Mouse (Mus musculus) ES-Bruce4 (cell line): ENCODE measurements around the gene Cux2. TPM values are rescaled to one million over a fixed set of nuclear protein-coding genes. Genes with fewer than 3 reads are reported as not detected.
A peak's percentile ranks its signal among the peaks of the same experiment; 100 is the strongest.

Experiments used
- H3K27ac ChIP-seq: 2 replicates; pipeline ENCODE4 v1.5.1; 2012; ENCODE audit warnings: low read length, inconsistent platforms; ENCODE audit not compliant: insufficient read depth
- H3K27me3 ChIP-seq: 2 replicates; pipeline ENCODE4 v1.6.1; 2012; ENCODE audit warnings: mild to moderate bottlenecking, low read length, inconsistent platforms; ENCODE audit not compliant: control insufficient read depth, poor library complexity, insufficient read depth, severe bottlenecking
- H3K36me3 ChIP-seq: 2 replicates; pipeline ENCODE4 v1.6.1; 2012; ENCODE audit warnings: inconsistent platforms, mild to moderate bottlenecking, low read length, moderate library complexity; ENCODE audit not compliant: control insufficient read depth, poor library complexity, insufficient read depth, severe bottlenecking
- H3K4me1 ChIP-seq: one replicate; pipeline ENCODE4 v1.8.1; 2011; ENCODE audit warnings: low read length; ENCODE audit not compliant: control insufficient read depth, insufficient read depth
- H3K4me3 ChIP-seq: 2 replicates; pipeline ENCODE4 v1.5.1; 2011; ENCODE audit warnings: low read depth, mild to moderate bottlenecking, low read length
- H3K9ac ChIP-seq: 2 replicates; pipeline ENCODE4 v1.6.1; 2012; ENCODE audit warnings: low read depth, mild to moderate bottlenecking, inconsistent platforms; ENCODE audit not compliant: poor library complexity, severe bottlenecking
- H3K9me3 ChIP-seq: replicated peaks from 2 replicates; pipeline ENCODE4 v1.6.1; 2012; ENCODE audit warnings: mild to moderate bottlenecking, low read length, inconsistent platforms; ENCODE audit not compliant: control insufficient read depth, poor library complexity, insufficient read depth, severe bottlenecking
- CTCF ChIP-seq: IDR thresholded peaks from one replicate; pipeline ENCODE4 v1.8.1; 2011; ENCODE audit warnings: low read depth, low read length
- EP300 ChIP-seq: IDR thresholded peaks from 2 replicates; pipeline ENCODE4 v1.6.1; 2011; ENCODE audit warnings: low read depth, low read length; ENCODE audit not compliant: insufficient read depth
- POLR2A ChIP-seq: IDR thresholded peaks from one replicate; pipeline ENCODE4 v1.8.1; 2011; ENCODE audit warnings: low read length; ENCODE audit not compliant: insufficient read depth
- polyA plus RNA-seq: library from polyadenylated mRNA; stranded (reverse); fragments of >200 nt; gene quantifications from 2 replicates; pipeline ENCODE4 v1.2.4, GENCODE M21; 2011; ENCODE audit warnings: low read depth; ENCODE audit not compliant: missing spikeins, insufficient read depth, insufficient read length

Cux2 gene
- polyA plus RNA-seq, 1 experiment: 3.6 TPM

DNA sequence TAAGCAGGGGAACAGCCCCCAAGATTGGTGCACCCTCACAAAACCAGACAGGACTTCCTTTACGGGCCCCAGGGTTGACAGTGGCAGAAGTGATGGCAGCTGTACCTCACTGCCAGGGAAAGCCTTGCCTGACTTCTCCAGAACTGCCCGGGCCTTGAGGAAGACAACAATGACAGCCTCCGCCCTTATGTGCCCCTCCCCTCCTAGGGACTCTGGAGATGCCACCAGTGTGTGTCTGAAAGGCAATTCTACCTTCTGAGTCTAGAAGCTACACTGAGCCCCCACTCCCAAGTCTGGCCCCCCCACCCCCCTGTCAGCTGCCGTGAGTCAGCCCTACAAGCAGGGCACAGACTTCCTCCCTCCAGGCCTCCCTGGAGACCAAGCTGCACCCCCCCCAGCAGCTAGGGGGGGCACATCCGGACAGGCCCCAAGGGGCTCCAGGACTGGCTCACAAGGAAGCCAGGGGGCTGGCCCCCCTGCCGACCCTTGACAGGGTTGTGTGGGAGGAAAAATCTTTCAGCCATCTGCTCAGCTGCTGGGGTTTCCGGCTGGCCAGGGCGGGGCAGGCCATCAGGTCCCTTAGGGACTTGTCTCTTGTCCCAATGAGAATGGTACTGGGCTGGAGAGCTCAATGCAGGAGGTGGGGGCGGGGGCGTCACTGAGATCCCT is 216.2 kb downstream of the Cux2 start:
- no peak overlapping the region for H3K9ac ChIP-seq
- no peak overlapping the region for H3K4me3 ChIP-seq
- H3K27ac ChIP-seq: no peak overlapping the region
- no peaks in the 10 kb centered on the region for H3K27me3 ChIP-seq
- no peak for TF ChIP-seq EP300
- H3K9me3 ChIP-seq: no peaks in the 10 kb centered on the region
- H3K36me3 ChIP-seq: no peaks in the 10 kb centered on the region
- H3K4me1 ChIP-seq: peaks cover 11% of the 10 kb centered on the region

DNA sequence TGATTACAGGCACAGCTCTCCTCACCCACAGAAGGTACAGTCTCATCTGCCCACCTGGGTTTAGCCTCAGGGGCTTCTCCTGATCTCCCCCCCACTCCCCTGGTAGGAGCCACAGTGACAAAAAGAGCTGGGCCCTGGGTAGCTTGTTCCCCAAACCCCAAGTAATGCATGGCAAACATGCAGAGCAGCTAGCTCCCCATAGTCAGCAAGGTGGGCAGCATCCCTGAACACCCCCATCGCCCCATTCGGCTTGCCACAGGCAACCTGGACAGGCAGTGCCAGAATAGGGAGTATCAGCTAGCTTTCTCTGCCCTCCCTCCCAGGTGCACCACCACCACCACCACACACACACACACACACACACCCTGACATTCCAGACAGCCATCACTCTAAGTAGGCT is 216.7 kb downstream of the Cux2 start:
- no peak overlapping the region for H3K27ac ChIP-seq
- H3K27me3 ChIP-seq: no peaks in the 10 kb centered on the region
- H3K36me3 ChIP-seq: no peaks in the 10 kb centered on the region
- H3K4me1 ChIP-seq: peaks cover 11% of the 10 kb centered on the region
- TF ChIP-seq POLR2A: no peak
- TF ChIP-seq EP300: no peak
- TF ChIP-seq CTCF: no peak
- H3K9ac ChIP-seq: no peak overlapping the region
- H3K4me3 ChIP-seq: no peak overlapping the region
- no peaks in the 10 kb centered on the region for H3K9me3 ChIP-seq

DNA sequence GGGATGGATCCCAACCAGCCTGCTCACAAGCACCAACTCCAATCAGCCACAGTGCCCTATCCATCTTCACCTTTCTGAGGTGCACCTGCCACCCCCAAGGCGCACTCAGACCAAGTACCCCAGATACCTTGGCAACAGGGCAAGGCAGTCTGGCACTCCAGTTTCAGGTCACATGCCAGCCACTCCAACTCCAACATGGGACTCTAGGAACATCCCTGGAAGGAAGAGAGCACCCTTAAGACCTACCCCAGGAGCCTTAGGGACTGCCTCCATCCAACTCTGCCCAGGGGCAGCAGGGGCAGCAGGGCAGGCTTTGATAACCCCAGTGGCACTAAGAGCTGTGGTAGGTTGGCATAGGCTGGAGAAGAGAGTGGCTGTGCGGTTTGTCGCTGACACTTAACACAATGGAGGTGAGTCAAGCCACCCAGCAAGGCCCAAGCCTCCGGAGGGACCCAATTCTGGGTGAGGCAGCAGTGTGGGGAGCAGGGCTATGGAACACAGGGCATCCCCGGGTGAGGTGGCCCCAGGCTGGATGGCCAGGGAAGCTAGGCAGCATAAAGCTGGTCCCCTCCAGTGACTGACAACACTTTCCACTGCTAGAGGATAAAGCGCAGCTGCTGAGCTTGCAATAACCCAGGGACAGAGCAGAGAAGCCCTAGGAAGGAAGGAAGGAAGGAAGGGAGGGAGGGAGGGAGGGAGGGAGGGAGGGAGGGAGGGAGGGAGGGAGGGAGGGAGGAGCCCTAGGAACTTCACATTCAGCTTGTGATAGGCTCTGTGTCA is 217.3 kb downstream of the Cux2 start:
- Histone ChIP-seq H3K4me1 (peaks cover 11% of the 10 kb centered on the region), H3K9ac (no peak overlapping the region), H3K4me3 (no peak overlapping the region), H3K27ac (no peak overlapping the region), H3K9me3 (no peaks in the 10 kb centered on the region), H3K27me3 (no peaks in the 10 kb centered on the region), H3K36me3 (no peaks in the 10 kb centered on the region)
- TF ChIP-seq CTCF (no peak), POLR2A (no peak), EP300 (no peak)

DNA sequence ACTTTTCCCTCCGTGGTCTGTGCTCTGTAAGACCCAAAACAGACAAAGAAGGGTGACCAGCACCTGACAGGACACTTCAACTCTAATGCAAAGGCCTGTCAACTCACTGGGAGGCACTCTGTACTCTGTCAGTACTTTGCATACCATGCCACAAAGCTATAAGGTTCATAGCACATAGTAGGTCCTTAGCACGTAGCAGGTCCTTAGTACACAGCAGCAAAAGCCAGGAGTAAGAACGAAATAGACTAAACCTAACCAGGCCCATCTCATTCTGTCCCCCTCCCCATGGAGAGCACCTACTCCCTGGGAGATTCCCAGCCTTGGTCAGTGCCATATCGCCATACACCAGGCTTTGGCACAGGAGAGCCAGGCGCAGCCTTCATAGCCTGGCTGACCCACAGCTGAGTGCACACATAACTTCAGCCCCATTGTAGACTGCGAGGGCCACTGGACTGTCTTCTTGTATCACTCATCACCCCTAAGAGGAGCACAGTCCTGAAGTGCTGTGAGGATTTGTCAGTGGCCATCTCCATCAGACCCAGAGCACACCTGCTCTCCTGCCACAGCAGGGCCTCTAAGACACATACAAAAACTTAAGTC is 218.8 kb downstream of the Cux2 start:
- no peak overlapping the region for H3K9ac ChIP-seq
- H3K27ac ChIP-seq: no peak overlapping the region
- TF ChIP-seq CTCF (no peak), POLR2A (no peak), EP300 (no peak)
- no peaks in the 10 kb centered on the region for H3K27me3 ChIP-seq
- no peaks in the 10 kb centered on the region for H3K9me3 ChIP-seq
- H3K36me3 ChIP-seq: 0 out of 2 replicates have a peak, but pooled peaks cover 2% of the 10 kb centered on the region
- peaks cover 11% of the 10 kb centered on the region for H3K4me1 ChIP-seq
- H3K4me3 ChIP-seq: no peak overlapping the region

DNA sequence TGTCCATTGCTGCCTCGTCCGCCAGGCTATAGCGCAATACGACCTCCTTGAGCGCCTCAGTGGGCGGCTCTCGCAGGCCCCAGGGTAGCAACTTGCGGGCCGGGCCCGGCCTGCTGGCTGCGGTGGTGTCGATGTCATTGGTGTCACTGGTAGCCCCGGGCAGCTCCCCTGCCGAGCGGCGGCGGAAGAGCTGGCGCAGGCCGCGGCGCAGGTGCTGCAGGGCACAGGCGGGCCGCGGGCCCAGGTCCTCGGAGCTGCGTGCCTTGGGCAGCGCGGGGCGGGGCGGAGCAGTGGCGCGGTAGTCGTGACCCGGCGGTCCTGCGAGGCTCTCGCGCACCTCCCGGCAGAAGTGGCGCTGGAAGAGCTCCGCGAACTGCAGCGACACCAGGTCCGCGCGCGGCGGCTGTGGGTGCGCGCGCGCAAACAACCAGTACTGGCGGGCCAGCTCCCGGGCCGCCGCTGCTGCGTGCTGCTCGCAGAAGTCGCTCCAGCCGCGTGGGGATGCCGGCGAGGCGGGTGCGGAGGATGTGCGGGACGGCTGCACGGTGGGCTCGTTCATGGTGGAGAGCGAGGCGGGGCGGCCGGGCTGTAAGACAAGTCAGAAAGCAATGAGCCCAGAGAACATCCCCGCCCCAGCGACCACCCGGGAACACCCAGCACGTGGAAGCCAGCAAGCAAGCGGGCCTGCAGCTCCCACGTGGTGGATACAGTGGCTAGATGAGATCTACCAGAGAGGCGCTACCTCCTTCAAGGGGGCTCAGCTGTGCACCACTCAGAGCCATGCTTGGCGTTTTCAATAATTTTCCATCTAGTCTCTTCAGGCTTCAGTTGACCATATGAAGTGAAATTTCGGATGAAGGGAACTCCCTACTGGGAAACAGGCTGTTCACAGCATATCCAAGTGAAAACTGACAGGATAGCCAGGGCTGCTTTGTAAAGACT is 221.1 kb downstream of the Cux2 start:
- no peaks in the 10 kb centered on the region for H3K27me3 ChIP-seq
- H3K4me3 ChIP-seq: peak overlapping the region; percentile 68
- H3K27ac ChIP-seq: no peak overlapping the region
- peak overlapping the region; percentile 76 for H3K9ac ChIP-seq
- TF ChIP-seq POLR2A: no peak
- TF ChIP-seq EP300: no peak
- no peak for TF ChIP-seq CTCF
- 0 out of 2 replicates have a peak, but pooled peaks cover 2% of the 10 kb centered on the region for H3K36me3 ChIP-seq
- no peaks in the 10 kb centered on the region for H3K9me3 ChIP-seq
- H3K4me1 ChIP-seq: peaks cover 2% of the 10 kb centered on the region
